Mouse (Mus musculus) thymus, postnatal 0 days (tissue): Measurements from ENCODE around the gene Rps18. TPM values are rescaled to one million over a fixed set of nuclear protein-coding genes. Genes with fewer than 3 reads are reported as not detected.
A peak's percentile ranks its signal among the peaks of the same experiment; 100 is the strongest.
"Not testable (repeated sequence)": the region's sequence is repeated elsewhere in the genome, so short reads cannot be mapped to it uniquely, and the experiment has no call there.

Experiments used
- DNase-seq: peaks from one replicate; pipeline ENCODE4 v3.0.0-alpha.2; 2015; ENCODE audit warnings: low spot score
- polyA plus RNA-seq: library from polyadenylated mRNA; unstranded; fragments of >200 nt; fragmentation: Nextera tagmentation; extraction: Ambion mirVana; gene quantifications from 2 replicates; pipeline ENCODE4 v1.2.1, GENCODE M21; 2015

Gene Rps18
- 2,265 and 2,338 TPM in 2 replicates for polyA plus RNA-seq

DNA sequence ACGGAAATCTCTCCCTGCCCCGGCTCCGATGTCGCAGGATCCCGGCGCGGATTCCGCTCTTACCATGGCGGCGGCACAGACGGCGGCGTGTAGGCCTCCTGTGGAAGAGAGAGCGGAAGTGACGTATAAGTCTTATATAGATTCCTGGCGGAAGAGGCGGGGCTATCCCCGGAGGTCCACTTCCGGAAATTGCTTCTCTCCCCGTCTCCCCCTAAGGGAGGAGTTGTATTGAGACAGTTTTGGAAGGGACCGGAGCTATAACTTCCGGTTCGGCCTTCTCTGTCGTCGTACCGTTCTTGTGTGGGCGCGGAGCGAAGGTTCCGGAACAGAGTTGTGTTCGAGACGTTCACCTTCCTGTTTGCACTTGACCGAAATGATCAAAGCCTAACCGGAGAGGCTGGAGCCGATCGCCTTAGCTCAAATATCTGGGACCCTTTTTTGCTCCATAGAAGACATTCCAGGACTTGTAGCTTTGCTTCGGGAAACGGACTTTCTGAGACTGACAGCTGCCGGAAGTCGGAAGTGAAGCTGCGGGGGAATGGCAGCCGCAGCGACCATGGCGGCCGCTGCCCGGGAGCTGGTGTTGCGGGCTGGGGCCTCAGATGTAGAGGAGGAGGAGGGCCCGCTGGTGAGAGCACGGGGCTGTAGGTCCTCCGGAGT, at the start of gene Rps18, which contains the start of gene Vps52:
TSS of gene Rps18 (minus strand) at position 447 of the 660 bp plus-strand sequence.
TSS of gene Vps52 (plus strand) at position 258 of the 660 bp plus-strand sequence.
- DNase-seq = peak; percentile 98

DNA sequence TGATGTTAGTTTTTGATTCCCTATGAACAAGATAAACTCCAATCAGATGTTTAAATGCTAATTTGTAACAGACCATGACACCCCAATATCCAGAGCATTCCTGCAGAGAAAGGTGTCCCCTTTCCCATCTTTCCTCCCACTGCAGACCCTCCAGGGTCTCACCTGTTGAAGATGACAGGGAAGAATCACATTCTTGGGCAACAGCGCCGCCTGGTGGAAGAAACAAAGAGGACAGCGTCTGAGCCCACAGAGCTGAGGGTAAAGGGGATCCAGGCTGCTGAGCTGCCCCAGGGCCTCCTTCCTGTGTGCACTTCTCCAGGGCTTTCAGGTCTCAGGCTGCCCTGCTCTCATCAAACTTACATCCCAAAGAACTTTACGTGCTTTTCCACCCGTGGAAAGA, 47.6 kb upstream of the Rps18 start:
- DNase-seq = peak; percentile 67

DNA sequence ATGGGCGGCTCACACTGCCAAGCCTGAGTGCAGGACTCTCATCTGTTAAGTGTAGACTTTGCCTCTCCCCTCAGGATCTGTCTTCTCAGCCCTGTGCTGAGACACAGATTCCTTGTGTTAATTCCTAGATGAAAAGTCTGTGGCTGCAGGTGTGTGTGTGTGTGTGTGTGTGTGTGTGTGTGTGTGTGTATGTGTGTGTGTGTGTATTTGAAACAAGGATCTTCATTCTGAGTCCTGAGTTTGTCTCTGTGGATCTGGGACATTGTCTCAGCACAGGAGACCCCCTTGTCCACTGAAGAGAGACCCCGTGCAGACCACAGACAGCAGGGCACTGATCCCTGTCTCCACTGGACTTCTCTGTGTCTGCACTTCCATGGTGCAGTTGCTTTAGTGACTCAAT, 45.0 kb upstream of the Rps18 start:
- not testable (repeated sequence) for DNase-seq

DNA sequence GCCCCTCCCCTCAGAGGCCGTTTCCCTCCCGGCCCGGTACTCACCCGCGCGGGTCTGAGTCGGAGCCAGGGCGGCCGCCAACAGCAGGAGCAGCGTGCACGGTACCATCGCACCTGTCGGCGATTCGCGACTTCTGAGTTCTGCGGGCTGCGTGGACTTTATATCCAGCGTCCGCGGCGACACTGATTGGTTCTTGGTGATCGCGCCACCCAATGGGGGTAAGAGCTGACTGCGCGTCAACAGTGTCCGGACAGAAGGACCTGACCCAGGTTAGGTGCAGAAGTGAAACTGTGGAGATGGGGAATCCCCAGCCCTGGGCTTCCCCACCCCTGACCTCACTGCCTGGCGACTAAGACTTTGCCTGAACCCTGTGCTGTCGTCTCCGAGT, 44.3 kb upstream of the Rps18 start, which contains the start of gene H2-K1:
TSS of gene H2-K1 (minus strand) at position 198 of the 388 bp plus-strand sequence.
- DNase-seq = peak; percentile 72

DNA sequence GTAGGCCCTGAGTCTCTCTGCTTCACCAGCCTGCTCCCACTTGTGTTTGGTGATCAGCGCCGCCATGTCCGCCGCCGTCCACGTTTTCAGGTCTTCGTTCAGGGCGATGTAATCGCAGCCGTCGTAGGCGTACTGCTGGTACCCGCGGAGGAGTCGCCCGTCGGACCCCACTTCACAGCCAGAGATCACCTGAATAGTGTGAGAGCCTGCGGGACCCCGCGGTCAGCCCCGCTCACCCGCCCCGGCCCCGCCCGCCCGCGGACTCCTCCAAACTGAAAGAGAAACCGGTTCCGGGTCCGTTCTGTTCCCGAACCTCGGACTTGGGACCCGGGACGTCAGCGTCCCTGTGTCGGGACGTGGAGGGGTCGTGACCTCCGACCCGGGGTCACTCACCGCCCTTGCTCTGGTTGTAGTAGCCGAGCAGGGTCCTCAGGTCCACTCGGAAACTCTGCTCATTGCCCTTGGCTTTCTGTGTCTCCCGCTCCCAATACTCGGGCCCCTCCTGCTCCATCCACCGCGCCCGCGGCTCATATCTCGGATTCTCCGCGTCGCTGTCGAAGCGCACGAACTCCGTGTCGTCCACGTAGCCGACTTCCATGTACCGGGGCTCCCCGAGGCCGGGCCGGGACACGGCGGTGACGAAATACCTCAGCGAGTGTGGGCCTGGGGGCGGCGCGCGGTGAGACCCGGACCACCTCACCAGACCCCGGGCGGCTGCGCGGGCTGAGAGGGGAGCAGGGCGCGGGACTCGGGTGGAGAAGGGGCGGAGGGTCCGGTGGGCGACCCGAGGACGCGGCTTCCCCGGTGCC, 43.7 kb upstream of the Rps18 start:
- peak; percentile 28 for DNase-seq

DNA sequence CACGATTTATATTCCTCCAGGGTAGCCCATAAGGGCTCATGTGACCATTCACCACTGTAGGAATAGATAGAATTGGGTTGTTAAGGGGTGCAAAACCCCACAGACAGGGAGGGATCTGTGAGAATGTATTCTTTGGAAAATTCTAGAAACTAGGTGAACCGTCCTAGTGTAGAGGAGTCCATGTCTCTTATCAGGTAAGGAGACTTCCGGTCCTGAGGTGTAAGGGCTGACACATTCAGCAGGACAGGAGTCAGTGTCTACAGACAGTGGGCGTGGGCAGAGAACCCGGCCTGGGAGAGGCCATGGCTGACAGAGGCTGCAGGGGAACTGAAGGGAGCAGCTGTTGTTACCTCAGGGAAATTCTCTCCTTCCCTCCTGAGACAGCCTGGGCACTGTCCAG, 42.9 kb upstream of the Rps18 start:
- not testable (repeated sequence) for DNase-seq

DNA sequence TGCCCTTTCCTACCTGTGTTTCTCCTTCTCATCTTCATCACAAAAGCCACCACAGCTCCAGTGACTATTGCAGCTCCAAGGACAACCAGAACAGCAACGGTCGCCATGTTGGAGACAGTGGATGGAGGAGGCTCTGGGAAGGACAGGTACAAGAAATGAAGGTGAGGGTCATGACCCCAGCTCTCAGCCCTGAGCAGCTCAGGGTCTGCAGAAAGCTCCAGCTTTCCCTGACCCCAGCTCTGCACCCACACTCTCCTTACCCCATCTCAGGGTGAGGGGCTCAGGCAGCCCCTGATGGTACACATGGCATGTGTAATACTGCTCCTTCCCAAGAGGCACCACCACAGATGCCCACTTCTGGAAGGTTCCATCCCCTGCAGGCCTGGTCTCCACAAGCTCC, 41.2 kb upstream of the Rps18 start:
- DNase-seq = not testable (repeated sequence)

DNA sequence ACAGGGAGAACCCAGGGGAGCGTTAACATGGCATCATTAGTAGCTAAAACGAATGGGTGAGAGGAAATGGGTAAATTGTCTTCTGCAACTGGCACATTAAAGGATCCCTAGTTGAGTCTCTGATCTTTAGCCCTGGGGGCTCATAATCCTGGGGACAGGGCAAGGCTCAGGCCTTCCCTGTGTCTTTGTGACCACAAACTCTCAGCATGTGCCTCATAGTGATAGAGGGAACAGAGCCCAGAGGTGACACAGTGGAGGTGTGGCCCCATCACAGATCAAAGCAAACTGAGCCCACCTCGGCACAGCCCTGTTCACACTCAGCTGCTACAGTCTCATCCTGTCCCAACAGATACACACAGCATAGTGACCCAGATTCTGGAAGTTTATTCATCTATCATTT, 39.9 kb upstream of the Rps18 start:
- no peak for DNase-seq

DNA sequence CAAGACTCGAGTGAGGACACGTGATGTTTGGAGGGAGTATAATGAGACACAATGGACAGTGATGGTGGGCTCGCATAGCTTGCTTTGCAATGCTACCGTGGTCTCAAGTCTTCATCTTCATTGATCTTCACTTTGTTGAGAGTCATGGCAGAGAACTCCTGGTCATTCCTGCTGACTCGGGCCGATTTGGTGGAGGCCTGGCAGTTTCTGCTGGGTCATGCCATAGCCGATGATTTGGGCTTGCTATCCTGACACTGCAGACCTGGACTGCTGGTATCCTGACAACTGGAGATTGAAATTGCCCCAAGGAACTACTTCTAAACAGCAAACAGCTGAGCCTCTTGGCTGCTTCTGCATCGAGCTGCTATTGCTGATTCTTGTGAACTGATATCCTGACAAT, 39.2 kb upstream of the Rps18 start:
- no peak for DNase-seq

DNA sequence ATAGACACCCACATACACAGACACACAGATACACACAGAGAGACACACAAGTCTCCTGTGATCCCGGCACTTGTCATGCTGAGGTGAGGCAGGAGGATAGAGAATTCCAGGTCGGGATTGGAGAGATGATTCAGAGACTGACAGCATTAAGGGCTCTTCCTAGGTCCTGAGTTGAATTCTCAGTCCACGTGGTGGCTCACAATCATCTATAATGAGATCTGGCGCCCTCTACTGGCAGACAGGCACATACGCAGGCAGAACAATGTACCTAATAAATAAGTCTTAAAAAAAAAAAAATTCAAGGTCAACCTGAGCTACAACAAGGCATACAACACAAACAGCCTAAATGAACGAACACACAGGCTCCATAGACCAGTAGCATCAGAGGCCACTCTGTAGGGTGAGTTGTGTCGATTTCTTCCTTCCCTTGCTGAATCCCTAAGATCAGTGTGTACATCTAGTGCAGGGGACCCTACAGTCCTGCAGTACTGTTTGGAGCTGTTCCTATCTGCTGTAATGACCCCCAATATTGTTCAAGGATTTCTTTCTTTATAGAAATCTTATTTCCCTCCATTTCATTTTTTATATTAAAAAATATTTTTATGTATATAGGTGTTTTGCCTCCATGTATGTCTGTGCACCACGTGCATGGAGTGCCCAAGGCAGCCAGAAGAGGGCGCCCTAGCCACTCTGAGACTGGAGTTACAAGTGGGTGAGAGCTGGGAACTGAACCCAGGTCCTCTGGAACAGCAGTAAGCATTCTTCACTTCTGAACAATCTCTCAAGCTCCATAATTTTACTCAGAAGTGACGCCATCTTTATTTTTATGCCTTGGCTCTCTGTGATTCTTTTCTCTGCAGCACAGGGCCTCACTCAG, 36.2 kb upstream of the Rps18 start:
- peak; percentile 76 for DNase-seq

DNA sequence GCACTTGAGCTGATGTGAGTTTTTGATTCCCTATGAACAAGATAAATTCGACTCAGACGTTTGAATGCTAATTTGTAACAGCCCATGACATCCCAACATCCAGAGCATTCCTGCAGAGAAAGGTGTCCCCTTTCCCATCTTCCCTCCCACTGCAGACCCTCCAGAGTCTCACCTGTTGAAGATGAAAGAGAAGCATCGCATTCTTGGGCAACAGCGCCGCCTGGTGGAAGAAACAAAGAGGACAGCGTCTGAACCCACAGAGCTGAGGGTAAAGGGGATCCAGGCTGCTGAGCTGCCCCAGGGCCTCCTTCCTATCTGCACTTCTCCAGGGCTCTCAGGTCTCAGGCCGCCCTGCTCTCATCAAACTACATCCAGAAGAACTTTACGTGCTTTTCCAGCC, 26.3 kb upstream of the Rps18 start:
- peak; percentile 75 for DNase-seq

DNA sequence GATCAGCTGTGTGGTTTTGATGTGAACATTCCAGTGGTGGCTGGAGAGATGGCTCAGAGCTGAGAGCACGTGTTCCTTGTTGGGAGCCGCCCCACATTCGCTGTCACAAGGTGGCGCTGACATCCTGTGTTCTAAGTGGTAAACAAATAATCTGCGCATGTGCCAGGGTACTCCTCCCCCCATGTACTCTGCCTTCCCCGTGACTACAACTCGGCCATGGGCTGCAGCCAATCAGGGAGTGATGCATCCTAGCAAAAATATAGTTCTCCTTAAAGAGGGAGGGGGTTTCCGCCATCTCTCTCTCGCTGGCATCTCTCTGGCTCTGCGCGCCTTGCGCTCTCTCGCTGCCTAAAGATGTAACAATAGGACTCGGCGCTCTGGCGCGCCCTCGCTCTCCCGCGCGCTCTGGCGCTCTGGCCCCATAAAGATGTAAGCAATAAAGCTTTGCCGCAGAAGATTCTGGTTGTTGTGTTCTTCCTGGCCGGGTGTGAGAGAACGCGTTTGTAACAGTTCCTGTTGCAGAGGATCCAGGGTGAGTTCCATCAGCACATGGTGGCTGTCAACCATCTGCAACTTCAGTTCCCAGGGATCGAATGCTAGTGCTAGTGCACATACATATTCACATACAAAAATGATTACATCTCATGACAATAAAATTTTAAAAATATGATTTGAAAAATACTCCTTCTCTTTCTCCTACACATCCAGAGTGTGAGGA, 25.6 kb upstream of the Rps18 start:
- DNase-seq = peak; percentile 97

DNA sequence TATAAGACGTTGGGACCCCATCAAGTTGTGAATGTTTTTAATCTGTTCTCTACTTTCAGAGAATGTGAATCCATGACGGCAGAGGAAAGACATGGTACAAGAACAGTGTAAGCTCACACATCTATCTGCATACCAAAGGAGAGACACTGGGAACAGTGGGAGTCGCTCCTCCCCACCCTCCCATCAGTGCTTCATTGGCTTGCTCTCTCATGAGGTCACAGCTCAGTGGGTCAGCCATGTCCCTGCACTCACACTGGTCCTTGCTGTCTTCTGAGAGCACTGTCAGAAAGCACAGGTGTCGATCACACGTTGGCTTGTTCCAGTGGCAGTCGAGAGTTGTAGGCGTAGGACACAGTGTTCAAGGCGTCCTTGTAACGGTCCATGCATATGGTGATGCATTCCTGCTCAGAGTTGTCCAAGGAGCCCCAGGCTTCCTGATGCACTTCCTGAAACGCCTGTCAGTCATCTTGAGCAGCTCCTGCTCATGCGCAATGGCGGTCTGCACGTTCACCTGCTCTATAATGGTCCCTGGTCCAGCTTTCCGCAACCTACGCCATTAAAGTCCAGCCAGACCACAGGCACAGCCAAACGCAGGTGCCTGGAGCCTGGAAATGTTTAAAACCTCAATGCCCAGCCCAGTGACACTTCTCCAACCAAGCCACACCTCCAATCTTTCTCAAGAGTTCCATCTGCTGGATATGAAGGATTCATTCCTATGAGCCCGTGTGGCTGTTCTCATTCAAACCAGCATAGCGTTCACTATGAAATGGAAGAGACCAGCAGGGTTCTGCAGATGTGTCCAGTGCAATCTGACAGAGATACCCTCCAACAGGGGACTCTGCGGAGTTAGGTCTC, 24.6 kb upstream of the Rps18 start:
- DNase-seq = no peak

DNA sequence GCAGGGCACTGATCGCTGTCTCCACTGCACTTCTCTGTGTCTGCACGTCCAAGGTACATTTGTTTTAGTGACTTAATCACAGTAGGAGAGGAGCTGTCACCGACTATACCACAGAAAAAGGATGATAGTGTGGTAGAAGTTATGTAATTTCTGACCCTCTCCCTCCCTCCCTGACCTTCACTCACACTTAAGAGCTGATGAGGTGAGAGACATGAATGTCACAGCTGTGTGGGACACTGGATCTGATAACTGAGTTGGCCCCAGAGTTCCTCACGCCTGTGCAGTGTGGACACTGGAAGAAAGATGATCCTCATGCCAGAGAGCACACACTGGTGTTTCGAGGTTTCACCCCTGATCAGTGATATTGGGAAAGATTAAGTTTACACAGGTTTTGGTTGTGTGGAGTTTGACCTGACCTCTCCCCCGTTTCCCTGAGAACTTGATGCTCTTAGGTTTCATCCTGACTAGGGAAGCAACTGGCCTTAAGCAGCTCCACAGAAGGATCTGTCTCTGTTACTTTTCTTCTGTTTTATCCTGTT, 23.8 kb upstream of the Rps18 start:
- DNase-seq = no peak

DNA sequence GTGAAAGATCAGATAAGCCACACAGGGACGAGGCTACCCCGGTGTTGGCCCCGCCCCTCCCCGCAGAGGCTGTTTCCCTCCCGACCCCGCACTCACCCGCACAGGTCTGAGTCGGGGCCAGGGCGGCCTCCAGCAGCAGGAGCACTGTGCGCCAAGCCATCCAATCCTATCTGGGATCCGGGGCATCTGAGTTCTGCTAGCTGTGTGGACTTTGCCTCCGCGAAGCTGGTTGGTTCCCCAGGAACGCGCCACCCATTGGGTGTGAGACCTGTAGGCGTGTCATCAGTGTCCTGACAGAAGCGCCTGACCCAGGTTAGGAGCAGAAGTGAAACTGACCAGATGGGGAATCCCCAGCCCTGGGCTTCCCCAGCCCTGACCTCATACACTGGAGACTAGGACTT, 22.8 kb upstream of the Rps18 start:
- DNase-seq = peak; percentile 45

DNA sequence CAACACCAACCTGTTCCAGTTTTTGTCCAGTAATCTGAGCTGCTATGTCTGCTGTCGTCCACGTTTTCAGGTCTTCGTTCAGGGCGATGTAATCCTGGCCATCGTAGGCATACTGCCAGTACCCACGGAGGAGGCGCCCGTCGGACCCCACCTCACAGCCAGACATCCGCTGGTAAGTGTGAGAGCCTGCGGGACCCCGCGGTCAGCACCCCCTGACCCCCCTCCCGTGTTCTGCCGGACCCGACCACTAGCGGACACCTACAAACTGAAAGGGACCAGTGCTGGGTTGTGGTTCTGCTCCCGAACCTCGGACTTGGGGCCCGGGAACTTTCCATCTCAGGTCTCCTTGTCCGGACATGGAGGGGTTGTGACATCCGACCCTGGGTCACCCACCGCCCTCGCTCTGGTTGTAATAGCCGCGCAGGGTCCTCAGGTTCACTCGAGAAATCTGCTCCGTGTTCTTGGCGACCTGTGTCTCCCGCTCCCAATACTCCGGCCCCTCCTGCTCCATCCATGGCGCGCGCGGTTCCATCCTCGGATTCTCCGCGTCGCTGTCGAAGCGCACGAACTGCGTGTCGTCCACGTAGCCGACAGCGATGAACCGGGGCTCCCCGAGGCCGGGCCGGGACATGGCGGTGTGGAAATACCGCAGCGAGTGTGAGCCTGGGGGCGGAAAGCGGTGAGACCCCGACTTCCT, 22.2 kb upstream of the Rps18 start:
- no peak for DNase-seq

DNA sequence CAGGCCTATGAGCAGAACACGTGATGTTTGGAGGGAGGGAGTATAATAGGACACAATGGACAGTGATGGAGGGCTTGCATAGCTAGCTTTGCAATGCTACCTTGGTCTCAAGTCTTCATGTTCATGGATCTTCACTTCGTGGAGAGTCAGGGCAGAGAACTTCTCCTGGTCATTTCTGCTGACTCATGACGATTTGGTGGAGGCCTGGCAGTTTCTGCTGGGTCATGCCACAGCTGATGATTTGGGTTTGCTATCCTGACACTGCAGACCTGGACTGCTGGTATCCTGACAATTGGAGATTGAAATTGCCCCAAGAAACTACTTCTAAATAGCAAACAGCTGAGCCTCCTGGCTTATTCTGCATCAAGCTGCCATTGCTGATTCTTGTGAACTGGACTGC, 17.8 kb upstream of the Rps18 start:
- DNase-seq = no peak

DNA sequence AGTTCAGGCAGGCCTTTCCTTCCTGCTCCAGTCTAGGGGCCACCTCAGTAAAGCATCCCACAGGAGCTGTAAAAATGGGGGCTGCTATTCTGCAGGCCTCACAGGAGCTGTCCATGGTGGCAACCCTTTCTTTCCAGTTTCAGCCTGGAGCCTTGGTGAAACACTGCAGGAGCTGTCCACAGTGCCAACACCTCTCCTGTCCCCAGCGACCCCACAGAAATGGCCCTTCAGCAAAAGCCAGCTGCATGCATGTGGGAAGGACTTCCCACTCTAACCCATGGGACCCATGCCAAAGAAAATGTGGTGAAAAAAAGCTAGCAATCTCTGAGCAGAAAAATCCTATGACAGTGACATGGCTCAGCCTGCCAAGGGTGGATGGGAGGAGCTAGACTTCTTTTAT, 16.9 kb upstream of the Rps18 start:
- DNase-seq = peak; percentile 31

DNA sequence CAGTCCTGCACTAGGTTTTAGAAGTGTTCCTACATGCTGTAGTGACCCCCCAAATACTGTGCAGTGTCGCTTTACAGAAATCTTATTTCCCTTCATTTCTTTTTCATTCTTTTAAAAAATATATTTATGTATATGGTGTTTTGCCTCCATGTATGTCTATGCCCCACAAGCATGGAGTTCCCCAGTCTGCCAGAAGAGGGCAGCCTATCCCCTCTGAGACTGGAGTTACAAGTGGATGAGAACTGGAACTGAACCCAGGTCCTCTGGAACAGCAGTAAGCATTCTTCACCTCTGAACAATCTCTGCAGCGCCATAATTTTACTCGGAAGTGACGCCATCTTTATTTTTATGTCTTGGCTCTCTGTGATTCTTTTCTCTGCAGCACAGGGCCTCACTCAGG, 13.6 kb upstream of the Rps18 start:
- peak; percentile 24 for DNase-seq
